ENCODE assay signal across 26 mouse cellular contexts in the genomic region with DNA sequence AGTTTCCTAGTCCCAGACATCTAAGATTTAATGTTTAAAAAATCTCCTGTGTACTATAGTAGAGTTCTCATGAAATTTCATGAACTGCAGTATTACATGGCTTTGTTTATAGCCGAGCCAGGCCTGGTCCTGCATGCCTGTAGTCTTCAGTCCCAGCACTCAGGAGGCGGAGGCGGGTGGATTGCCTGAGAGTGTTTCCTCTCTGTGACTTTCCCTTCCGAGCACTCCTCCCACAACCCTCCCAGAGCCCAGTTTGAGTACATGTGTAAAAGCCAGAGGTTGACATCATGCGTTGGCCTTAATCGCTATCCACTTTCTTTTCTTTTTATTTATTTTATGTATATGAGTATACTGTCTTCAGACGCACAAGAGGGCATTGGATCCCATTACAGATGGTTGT.
DNase-seq lines count a peak whose midpoint lies in the region; ATAC-seq lines count a peak whose summit lies in the region.
"Had no signal": no experiment of that assay in that cellular context is flagged by ENCODE, and none has a peak within 500 bp of the region (broad histone marks: within the 10 kb centered on the region; RNA-seq: fewer than 3 reads in every experiment).

No protein-coding gene starts in this region.

- no peak overlapping the region for H3K9ac ChIP-seq in kidney, embryonic 16.5 days (replicated peaks; ENCODE audit: low read length)
- no peak overlapping the region for H3K9ac ChIP-seq in midbrain, embryonic 11.5 days (ENCODE audit: low read length)
- H3K9ac ChIP-seq in midbrain, embryonic 16.5 days (ENCODE audit: low read depth, low read length): no peak overlapping the region
- H3K9ac ChIP-seq in neural tube, embryonic 15.5 days (replicated peaks): no peak overlapping the region
- H3K9ac ChIP-seq: forebrain, embryonic 15.5 days; intestine, embryonic 15.5 days; liver, embryonic 14.5 days; midbrain, embryonic 13.5 days had no signal

- intact Hi-C loops in gastrocnemius, postnatal 14 days (cut with DNase I; ENCODE audit: low total_unique reads): loop anchor here (10.0 kb wide), 1 partner anchor 57 kb away; no protein-coding TSS in a partner anchor

- ATAC-seq in kidney, embryonic 16.5 days (ENCODE audit: low FRiP score, low TSS enrichment): no peak; the same call in 1 of the 2 replicates
- ATAC-seq in midbrain, embryonic 11.5 days (ENCODE audit: low FRiP score): no peak
- no peak for ATAC-seq in midbrain, embryonic 16.5 days
- ATAC-seq in neural tube, embryonic 15.5 days (ENCODE audit: low FRiP score): no peak; the same call in 1 of the 2 replicates
- ATAC-seq: CD4-positive, CD25-positive, alpha-beta regulatory T cell, adult 4 months; forebrain, embryonic 15.5 days; hindbrain, embryonic 16.5 days; intestine, embryonic 15.5 days; midbrain, embryonic 13.5 days had no signal

- peak; percentile 40 for DNase-seq in gastrocnemius, postnatal 14 days
- DNase-seq in gastrocnemius, adult 8-10 months (ENCODE audit: low spot score in 2 of 2): no peak
- no peak for DNase-seq in kidney, adult 11 months
- peak; percentile 14 for DNase-seq in midbrain, embryonic 11.5 days (ENCODE audit: low spot score, missing footprints)
- DNase-seq in forebrain, embryonic 10.5 days (ENCODE audit: extremely low spot score, low spot score): no peak
- DNase-seq: adrenal gland, postnatal 14 days; cerebellum, adult 11 months; cerebellum, adult 9-10 months; cerebellum, postnatal 36 days; heart, postnatal 4 days; kidney, adult 9 months; kidney, postnatal 25 days; liver; lung, adult 2 months; lung, postnatal 4 days; right cerebral cortex, postnatal 4 days had no signal

- H3K9me3 ChIP-seq in kidney, embryonic 16.5 days (ENCODE audit: low read length): no peaks in the 10 kb centered on the region
- H3K9me3 ChIP-seq in midbrain, embryonic 11.5 days (ENCODE audit: control insufficient read depth, low read length): no peaks in the 10 kb centered on the region
- H3K9me3 ChIP-seq in midbrain, embryonic 16.5 days (replicated peaks; ENCODE audit: control insufficient read depth, low read length, poor library complexity, severe bottlenecking): no peaks in the 10 kb centered on the region
- no peaks in the 10 kb centered on the region for H3K9me3 ChIP-seq in neural tube, embryonic 15.5 days (replicated peaks)
- H3K9me3 ChIP-seq in forebrain, embryonic 10.5 days: no peaks in the 10 kb centered on the region
- H3K9me3 ChIP-seq: forebrain, embryonic 15.5 days; intestine, embryonic 15.5 days; megakaryocyte, embryonic 14.5 days; midbrain, embryonic 13.5 days had no signal

- no peak overlapping the region for H3K4me2 ChIP-seq in kidney, embryonic 16.5 days (replicated peaks; ENCODE audit: low read depth, low read length)
- H3K4me2 ChIP-seq in midbrain, embryonic 11.5 days: no peak overlapping the region
- H3K4me2 ChIP-seq in midbrain, embryonic 16.5 days (ENCODE audit: low read length): no peak overlapping the region
- no peak overlapping the region for H3K4me2 ChIP-seq in neural tube, embryonic 15.5 days
- H3K4me2 ChIP-seq: forebrain, embryonic 15.5 days; intestine, embryonic 15.5 days; midbrain, embryonic 13.5 days had no signal

- peaks cover 15% of the 10 kb centered on the region for H3K4me1 ChIP-seq in kidney, embryonic 16.5 days (ENCODE audit: insufficient read depth, low read length)
- no peaks in the 10 kb centered on the region for H3K4me1 ChIP-seq in midbrain, embryonic 11.5 days (ENCODE audit: control insufficient read depth, insufficient read depth, low read length)
- H3K4me1 ChIP-seq in midbrain, embryonic 16.5 days (ENCODE audit: control insufficient read depth, insufficient read depth, low read length): 0 out of 2 replicates have a peak, but pooled peaks cover 5% of the 10 kb centered on the region
- peaks cover 25% of the 10 kb centered on the region for H3K4me1 ChIP-seq in neural tube, embryonic 15.5 days
- H3K4me1 ChIP-seq in forebrain, embryonic 10.5 days: peaks cover 6% of the 10 kb centered on the region; the same call in 1 of the 2 replicates
- H3K4me1 ChIP-seq: intestine, embryonic 15.5 days had no signal

- H3K36me3 ChIP-seq in kidney, embryonic 16.5 days (ENCODE audit: insufficient read depth, low read length): peaks cover 9% of the 10 kb centered on the region
- no peaks in the 10 kb centered on the region for H3K36me3 ChIP-seq in midbrain, embryonic 11.5 days (ENCODE audit: control insufficient read depth, insufficient read depth, low read length)
- peaks cover 6% of the 10 kb centered on the region; the same call in 1 of the 2 replicates for H3K36me3 ChIP-seq in midbrain, embryonic 16.5 days (ENCODE audit: control insufficient read depth, insufficient read depth, low read length)
- H3K36me3 ChIP-seq in neural tube, embryonic 15.5 days: peaks cover 20% of the 10 kb centered on the region
- H3K36me3 ChIP-seq in forebrain, embryonic 10.5 days (replicated peaks): peaks cover 63% of the 10 kb centered on the region
- H3K36me3 ChIP-seq: forebrain, embryonic 15.5 days had no signal

- 0 out of 2 replicates have a peak overlapping the region, but pooled peaks have one; percentile 4 for H3K27ac ChIP-seq in kidney, embryonic 16.5 days (ENCODE audit: low read length)
- no peak overlapping the region for H3K27ac ChIP-seq in midbrain, embryonic 11.5 days (ENCODE audit: low read depth, low read length)
- no peak overlapping the region for H3K27ac ChIP-seq in midbrain, embryonic 16.5 days (ENCODE audit: low read length)
- H3K27ac ChIP-seq in neural tube, embryonic 15.5 days (replicated peaks): peak overlapping the region; percentile 34
- no peak overlapping the region for H3K27ac ChIP-seq in forebrain, embryonic 10.5 days
- H3K27ac ChIP-seq: forebrain, embryonic 15.5 days; intestine, embryonic 15.5 days; liver, embryonic 14.5 days had no signal

- WGBS in kidney, embryonic 16.5 days: 57% methylated on average over 7 of the region's 7 CpGs
- 85% methylated on average over 7 of the region's 7 CpGs for WGBS in midbrain, embryonic 11.5 days
- 68% methylated on average over 7 of the region's 7 CpGs for WGBS in midbrain, embryonic 16.5 days
- 62% methylated on average over 7 of the region's 7 CpGs for WGBS in neural tube, embryonic 15.5 days
- 83% methylated on average over 7 of the region's 7 CpGs for WGBS in forebrain, embryonic 10.5 days

- H3K27me3 ChIP-seq in kidney, embryonic 16.5 days (ENCODE audit: insufficient read depth, low read length): no peaks in the 10 kb centered on the region
- no peaks in the 10 kb centered on the region for H3K27me3 ChIP-seq in midbrain, embryonic 11.5 days (ENCODE audit: control insufficient read depth, insufficient read depth, low read length)
- no peaks in the 10 kb centered on the region for H3K27me3 ChIP-seq in midbrain, embryonic 16.5 days (ENCODE audit: control insufficient read depth, insufficient read depth, low read depth, low read length)
- H3K27me3 ChIP-seq in neural tube, embryonic 15.5 days (replicated peaks): no peaks in the 10 kb centered on the region
- no peaks in the 10 kb centered on the region for H3K27me3 ChIP-seq in forebrain, embryonic 10.5 days (ENCODE audit: poor library complexity, severe bottlenecking)
- H3K27me3 ChIP-seq: forebrain, embryonic 15.5 days; intestine, embryonic 15.5 days; megakaryocyte, embryonic 14.5 days; midbrain, embryonic 13.5 days had no signal

- H3K4me3 ChIP-seq in kidney, embryonic 16.5 days (ENCODE audit: low read length): no peak overlapping the region
- no peak overlapping the region for H3K4me3 ChIP-seq in midbrain, embryonic 11.5 days (ENCODE audit: low read depth, low read length)
- H3K4me3 ChIP-seq in midbrain, embryonic 16.5 days (ENCODE audit: low read depth, low read length): no peak overlapping the region
- H3K4me3 ChIP-seq in neural tube, embryonic 15.5 days (replicated peaks): no peak overlapping the region
- H3K4me3 ChIP-seq in forebrain, embryonic 10.5 days: no peak overlapping the region
- H3K4me3 ChIP-seq: forebrain, embryonic 15.5 days; intestine, embryonic 15.5 days; megakaryocyte, embryonic 14.5 days; midbrain, embryonic 13.5 days had no signal

Comparison
In these comparisons a context has a peak if more than half of its experiments do, and no peak if none do; other contexts are left out.
1. DNase-seq: peak in gastrocnemius, postnatal 14 days (single experiment) and midbrain, embryonic 11.5 days (single experiment); none in gastrocnemius, adult 8-10 months (0 of 2), kidney, adult 11 months (single experiment) and forebrain, embryonic 10.5 days (single experiment).
2. H3K27ac ChIP-seq: peak in kidney, embryonic 16.5 days (single experiment) and neural tube, embryonic 15.5 days (single experiment); none in midbrain, embryonic 11.5 days (single experiment), midbrain, embryonic 16.5 days (single experiment) and forebrain, embryonic 10.5 days (single experiment).